Mouse (Mus musculus): ENCODE data around the gene Efhc1.

Efhc1 gene

DNA sequence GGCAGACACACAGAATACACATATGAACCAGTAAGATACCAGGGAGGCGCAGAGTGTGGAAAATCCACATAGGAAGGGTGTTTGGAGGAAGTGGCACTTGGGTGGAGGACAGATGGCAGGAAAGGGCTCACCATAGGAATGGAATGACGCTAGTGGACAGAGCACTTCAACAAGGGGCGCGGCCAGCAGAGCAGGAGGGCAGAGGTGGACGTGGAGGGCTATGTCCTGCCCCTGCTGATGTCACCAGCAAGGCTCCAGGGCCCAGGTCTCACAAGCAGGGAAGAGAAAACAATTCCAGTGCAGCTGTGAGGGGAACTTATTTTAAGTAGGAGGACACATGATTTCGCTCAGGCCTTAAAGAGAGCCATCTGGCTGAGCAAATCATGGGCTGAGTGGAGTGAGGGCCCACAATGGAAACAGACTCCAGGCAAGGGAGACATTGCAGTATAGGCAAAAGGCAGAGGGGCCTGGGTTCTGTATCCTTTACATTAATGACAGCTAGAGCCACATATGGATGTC lies 58.9 kb downstream of the Efhc1 start:
- DNase-seq = no peak

DNA sequence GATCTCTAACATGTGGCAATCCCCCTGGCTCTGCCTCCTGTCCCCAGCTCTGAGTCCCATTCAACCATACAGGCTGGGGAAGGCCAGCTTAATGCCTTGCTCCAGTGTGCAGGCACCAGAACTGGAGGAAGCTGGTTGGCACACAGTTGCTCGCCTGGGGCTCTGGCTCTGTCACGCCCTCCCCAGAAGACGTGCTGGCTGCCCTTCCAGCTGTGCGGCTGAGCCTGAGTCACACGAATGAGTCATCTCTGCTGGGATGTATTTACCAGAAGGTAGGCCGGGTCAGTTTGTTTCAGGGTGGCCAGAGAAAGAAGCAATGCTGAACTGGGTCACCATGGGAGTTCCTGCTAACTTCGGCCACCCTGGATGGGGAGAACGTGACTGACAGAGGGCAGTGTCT lies 63.0 kb downstream of the Efhc1 start:
- DNase-seq = no peak

DNA sequence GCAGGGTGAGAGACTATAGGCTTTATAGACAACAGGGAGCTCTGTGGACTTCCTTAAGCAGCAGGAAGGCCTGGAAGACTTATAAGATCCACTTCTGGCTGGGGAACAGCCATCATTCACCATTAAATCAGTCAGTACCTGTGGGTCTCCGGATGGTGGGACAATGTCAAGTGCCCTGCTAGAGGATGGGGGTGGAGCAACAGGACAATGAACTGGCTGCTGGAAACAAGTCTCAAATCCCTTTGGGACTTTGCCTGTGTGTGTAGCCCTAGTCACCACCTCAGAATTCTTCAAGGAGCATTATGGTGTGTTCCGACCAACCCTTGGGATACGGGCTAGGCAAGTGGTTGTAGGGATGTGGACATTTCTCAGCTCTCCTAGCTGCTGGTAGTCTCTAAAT lies 71.7 kb downstream of the Efhc1 start:
- DNase-seq = no peak

DNA sequence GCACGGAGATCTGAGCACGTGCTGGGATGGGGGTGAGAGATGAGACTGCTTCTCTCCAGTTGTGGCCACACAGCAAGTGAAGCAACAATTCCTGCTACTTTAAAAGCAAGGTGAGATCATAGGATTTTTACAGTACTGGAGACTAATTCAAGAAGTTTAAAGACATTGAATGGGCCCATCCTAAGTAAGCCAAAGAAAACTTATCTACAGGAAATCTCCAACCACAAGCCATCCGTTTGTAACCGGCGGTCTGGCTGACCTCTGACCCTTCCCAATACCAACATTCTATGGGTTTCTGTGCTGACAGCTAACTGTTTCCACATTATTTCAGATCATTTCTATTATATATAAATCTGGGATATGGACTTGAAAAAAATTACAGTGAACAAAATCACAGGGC lies 73.8 kb downstream of the Efhc1 start:
- DNase-seq = no peak

DNA sequence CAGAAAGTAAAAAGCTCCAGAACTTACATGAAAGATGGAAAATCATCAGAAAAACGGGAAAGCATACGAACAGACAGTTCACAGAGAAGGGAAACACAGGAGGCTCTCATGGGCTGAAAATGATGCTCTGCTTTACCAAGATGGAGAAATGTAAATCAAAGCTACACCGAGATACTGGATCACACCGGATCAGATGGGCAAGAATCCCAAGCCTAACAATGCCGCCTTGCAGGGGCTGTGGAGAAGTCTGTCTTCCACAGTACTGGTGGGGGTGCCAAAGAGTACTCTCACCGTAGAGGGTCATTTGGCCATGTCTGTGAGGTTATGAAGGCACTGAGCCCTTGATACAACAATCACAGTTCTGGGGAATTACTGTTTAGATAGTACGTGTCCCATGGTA lies 75.1 kb downstream of the Efhc1 start:
- DNase-seq = no peak

DNA sequence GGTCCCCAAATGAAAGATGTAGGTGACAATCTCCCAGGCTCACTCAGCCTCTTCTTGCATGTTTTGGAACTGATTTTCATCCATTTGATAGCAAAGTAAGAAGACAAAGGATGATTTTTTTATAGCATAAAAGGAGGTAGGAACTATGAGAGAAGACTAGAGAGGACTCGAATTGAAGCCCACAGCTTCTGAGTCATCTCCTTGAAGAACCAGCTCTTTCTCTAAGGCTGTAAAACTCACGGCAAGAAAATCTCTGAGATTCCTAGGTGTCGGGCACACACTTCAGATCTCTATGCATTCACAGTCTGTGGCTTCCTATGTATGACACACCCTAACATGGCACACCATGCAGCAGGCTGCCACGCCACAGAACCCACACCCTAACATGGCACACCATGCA lies 77.6 kb downstream of the Efhc1 start:
- DNase-seq = no peak

DNA sequence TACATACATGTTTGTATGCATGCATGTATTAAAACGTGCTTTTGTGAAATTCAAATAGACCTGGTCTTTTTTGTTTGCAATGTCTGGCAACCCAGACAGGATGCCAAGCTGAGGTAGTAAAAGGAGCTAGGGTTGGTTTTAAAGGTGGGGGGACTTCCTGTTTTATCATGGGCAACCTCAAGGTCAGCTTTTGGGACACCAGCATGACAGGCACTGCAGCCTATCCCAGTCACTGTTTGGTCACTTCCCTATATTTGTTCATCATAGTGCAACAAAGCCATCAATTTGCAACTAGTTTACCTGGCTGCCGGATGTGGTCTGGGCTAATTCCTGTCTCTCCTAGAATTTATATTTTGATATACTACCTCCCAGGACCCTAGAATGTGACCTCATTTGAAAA lies 80.2 kb downstream of the Efhc1 start:
- no peak for DNase-seq

DNA sequence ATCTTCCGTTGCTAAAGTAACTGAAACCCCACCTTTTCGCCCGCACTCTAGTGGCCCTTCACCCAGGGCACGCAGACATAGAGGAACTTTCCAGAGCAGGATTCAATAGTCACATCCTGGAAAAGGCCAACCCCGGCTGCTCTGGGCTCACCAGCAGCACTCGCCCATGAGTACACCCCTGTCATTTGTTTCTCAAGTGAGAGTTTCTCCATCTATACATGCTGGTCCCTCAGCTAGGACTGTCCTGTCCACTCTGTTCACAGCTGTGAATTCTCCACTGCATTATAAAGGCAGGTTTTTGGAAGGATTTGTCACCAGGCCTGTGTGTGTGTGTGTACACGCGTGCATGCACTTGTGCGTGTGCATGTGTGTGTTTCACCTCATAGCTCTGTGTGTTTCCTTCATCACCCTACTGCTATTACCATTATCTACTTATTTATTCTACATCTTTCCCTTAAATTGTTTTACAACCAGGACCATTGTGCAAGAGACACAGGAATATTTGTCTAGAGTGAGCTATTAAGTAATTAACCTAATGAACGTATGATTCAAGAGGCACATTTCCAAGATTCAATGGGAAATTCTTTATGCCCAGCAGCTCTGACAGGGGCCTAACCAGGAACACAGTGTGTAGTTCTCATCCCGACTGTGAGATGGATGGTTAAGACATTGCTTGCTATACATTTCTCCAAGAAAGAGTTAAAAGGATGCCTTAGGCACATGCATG lies 81.8 kb downstream of the Efhc1 start:
- no peak for DNase-seq

DNA sequence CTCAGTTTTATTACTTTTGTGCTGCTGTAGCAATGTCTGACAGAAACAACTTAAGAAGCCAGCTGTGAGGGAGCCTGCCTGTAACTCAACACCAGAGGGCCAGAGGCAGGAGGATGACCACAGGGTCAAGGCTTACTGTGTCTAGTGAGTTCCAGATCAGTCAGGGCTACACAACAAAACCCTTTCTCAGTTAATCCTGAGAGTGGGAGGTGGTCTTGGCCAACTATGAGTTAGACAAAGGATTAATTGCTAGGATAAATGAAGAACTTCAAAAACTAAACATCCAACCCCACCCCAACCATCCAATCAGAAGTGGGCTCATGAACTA lies 82.3 kb downstream of the Efhc1 start:
- no peak for DNase-seq

DNA sequence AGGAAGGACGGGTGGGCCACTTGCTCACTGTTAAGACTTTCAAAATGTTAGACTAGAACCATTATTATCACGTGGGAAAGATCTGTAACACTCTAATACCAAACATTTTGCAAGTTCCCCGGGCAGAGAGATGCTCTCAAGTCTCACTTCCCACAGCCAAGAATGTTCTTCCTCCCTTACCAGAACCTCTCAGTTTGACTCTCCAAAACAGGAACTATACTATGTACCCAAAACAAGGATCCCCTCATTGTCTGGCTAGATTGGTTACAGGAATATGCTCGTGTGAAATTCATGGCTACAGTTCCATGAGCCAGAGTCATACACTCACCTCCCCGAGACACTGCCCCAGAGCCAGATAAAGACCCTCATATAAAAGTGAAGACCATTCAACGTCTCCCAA lies 84.5 kb downstream of the Efhc1 start:
- DNase-seq = no peak

DNA sequence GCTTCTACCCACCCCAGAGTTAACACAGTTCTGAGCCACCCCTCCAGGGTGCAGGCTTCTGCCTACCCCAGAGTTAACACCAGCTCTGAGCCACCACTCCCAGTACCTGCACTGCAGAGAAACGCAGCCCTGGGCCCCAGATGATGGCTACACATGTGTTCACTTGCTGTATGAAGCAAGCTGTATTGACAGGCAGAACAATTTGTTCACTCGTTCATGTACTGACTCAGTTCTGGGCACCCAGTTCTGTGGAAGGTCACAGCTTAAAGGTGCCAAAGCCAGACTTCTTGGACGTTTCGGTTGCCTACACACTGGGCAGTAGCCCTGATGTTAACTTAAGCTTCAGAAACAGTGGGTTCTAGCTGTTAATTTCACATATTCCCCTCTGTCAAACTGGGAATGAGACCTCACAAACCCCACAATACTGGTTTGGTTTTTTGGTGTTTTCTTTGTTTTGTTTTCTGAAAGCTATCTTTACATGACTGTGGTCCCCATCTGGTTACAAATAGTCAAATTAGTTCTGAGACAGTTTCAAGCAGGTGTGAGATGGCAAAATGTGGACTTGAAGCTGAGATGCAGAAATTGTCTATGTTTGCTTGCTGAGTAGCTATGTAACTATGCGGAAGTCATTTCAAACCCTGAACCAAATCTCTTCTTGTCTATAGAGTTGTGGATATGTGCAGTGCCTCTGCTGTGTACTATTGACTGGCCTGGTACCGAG lies 86.6 kb downstream of the Efhc1 start:
- no peak for DNase-seq

DNA sequence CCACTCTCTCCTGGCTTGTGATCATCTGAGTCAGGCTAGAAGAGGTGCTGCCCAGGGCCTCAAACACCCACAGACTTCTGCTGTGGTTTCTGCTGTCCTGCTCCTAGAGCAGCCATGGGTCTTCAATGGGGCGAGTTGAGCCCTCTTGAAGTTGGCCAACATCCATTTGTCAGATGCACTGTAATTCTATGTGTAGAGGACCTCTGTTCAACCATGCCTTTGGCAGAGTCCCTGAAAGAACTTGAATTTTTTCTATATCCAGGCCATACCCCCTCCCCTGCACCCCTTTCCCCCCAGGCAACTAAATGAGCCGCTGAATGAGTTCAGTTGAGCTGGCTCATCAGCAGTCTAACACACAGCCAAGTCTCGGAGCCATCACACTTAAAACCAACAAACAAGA lies 88.1 kb downstream of the Efhc1 start:
- DNase-seq = no peak

DNA sequence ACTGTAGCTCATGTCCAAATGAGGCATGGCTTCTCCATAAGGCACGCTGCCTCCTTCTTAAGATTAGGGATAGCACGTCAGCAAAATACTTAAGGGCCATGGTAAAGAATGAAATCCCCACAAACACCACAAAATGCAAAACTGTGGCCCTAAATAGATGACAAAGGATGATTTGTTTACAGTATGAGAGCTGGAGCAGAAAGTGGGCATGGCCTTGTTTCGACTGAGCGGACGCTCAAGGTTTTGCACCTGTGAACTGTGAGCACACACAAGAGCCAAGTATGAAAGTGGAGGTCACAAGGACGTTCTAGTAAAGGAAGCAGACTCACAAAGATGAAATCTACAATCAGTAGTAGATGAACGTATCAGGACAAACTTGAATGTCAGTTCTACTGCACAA lies 88.7 kb downstream of the Efhc1 start:
- DNase-seq = no peak

All from cerebellum, adult 9-10 months (tissue).